Mouse (Mus musculus) E14TG2a.4 (cell line): ENCODE results near the gene Pkig.

Experiments used
- CTCF ChIP-seq: conservative IDR thresholded peaks from 2 replicates; pipeline ENCODE4 v1.5.1; 2014; ENCODE audit warnings: low read length
- NANOG ChIP-seq: IDR thresholded peaks from 2 replicates; pipeline ENCODE4 v1.6.1; 2014; ENCODE audit warnings: borderline replicate concordance, low read length, mixed read lengths

- TF ChIP-seq CTCF (no peak), NANOG (no peak)
These were observed 42.8 kb upstream of the Pkig start for GRCm38 (mm10) chr2:163615401-163615800.
